ENCODE assay signal across 9 mouse cellular contexts in the genomic region with DNA sequence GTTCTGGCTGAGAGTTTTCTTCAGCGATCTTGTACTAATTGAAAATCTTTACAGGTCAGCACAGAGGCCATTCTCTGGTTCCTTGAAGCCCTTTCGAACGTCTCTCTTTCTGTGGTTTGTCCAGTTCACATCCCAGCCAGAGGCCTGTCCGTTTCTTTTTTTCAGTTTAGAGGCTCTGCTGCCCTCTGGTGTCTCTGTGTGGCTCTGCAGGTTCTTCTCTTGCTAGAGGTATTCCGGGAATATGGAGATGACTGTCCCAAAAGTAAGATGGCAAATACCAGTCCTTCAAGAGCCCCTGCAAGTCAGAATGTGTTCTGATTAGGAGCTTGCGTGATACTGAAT. TPM values are rescaled to one million over a fixed set of nuclear protein-coding genes. Genes with fewer than 3 reads are reported as not detected.
A peak's percentile ranks its signal among the peaks of the same experiment; 100 is the strongest.
DNase-seq lines count a peak whose midpoint lies in the region; ATAC-seq lines count a peak whose summit lies in the region.
"Had no signal": no experiment of that assay in that cellular context is flagged by ENCODE, and none has a peak within 500 bp of the region (broad histone marks: within the 10 kb centered on the region; RNA-seq: fewer than 3 reads in every experiment).

No protein-coding gene starts in this region.

- H3K9ac ChIP-seq in forebrain, embryonic 14.5 days (ENCODE audit: low read length), result no peak overlapping the region
- no peak overlapping the region for H3K9ac ChIP-seq in hindbrain, embryonic 16.5 days (ENCODE audit: low read depth, low read length)
- H3K9ac ChIP-seq in midbrain, embryonic 16.5 days (ENCODE audit: low read depth, low read length), result no peak overlapping the region

- no peak overlapping the region for H3K4me3 ChIP-seq in forebrain, embryonic 14.5 days (ENCODE audit: low read depth, low read length)
- H3K4me3 ChIP-seq in hindbrain, embryonic 16.5 days (ENCODE audit: low read length), result no peak overlapping the region
- H3K4me3 ChIP-seq in limb, embryonic 10.5 days, result no peak overlapping the region
- no peak overlapping the region for H3K4me3 ChIP-seq in midbrain, embryonic 16.5 days (ENCODE audit: low read depth, low read length)
- H3K4me3 ChIP-seq: erythroblast, embryonic 14.5 days had no signal

- H3K27ac ChIP-seq in forebrain, embryonic 14.5 days (ENCODE audit: low read depth, low read length), result no peak overlapping the region
- H3K27ac ChIP-seq in hindbrain, embryonic 16.5 days (ENCODE audit: low read depth, low read length), result no peak overlapping the region
- no peak overlapping the region for H3K27ac ChIP-seq in limb, embryonic 10.5 days
- H3K27ac ChIP-seq in midbrain, embryonic 16.5 days (ENCODE audit: low read length), result no peak overlapping the region

- ATAC-seq in forebrain, embryonic 14.5 days, result 0 out of 2 replicates have a peak, but pooled peaks have one; percentile 29
- ATAC-seq in hindbrain, embryonic 16.5 days, result no peak; the same call in 1 of the 2 replicates
- no peak for ATAC-seq in midbrain, embryonic 16.5 days

- no peaks in the 10 kb centered on the region for H3K36me3 ChIP-seq in forebrain, embryonic 14.5 days (ENCODE audit: control insufficient read depth, insufficient read depth, low read length)
- no peaks in the 10 kb centered on the region for H3K36me3 ChIP-seq in hindbrain, embryonic 16.5 days (ENCODE audit: control insufficient read depth, insufficient read depth, low read length)
- H3K36me3 ChIP-seq in limb, embryonic 10.5 days, result no peaks in the 10 kb centered on the region
- no peaks in the 10 kb centered on the region for H3K36me3 ChIP-seq in midbrain, embryonic 16.5 days (ENCODE audit: control insufficient read depth, insufficient read depth, low read length)

- 16% methylated on average over 6 of the region's 6 CpGs for WGBS in forebrain, embryonic 14.5 days
- 18% methylated on average over 6 of the region's 6 CpGs for WGBS in hindbrain, embryonic 16.5 days
- WGBS in limb, embryonic 10.5 days, result 17% methylated on average over 6 of the region's 6 CpGs
- 19% methylated on average over 6 of the region's 6 CpGs for WGBS in midbrain, embryonic 16.5 days

- peak; percentile 25 for DNase-seq in right cerebral cortex, adult 18-20 months
- DNase-seq in right cerebral cortex, postnatal 25 days, result no peak
- DNase-seq in c-Kit-positive CD71-positive TER-119-positive erythroid progenitor cells, embryonic 14.5 days (ENCODE audit: low spot score), result peak; percentile 60
- peak; percentile 65 for DNase-seq in forebrain, embryonic 14.5 days (ENCODE audit: low spot score)
- peak; percentile 72 for DNase-seq in limb, embryonic 10.5 days (ENCODE audit: low spot score)
- DNase-seq in testis, postnatal 14 days (ENCODE audit: low spot score), result peak; percentile 38

- no peaks in the 10 kb centered on the region for H3K4me1 ChIP-seq in forebrain, embryonic 14.5 days (ENCODE audit: control insufficient read depth, insufficient read depth, low read length)
- H3K4me1 ChIP-seq in hindbrain, embryonic 16.5 days (ENCODE audit: control insufficient read depth, insufficient read depth, low read depth, low read length), result no peaks in the 10 kb centered on the region
- no peaks in the 10 kb centered on the region for H3K4me1 ChIP-seq in limb, embryonic 10.5 days
- no peaks in the 10 kb centered on the region for H3K4me1 ChIP-seq in midbrain, embryonic 16.5 days (ENCODE audit: control insufficient read depth, insufficient read depth, low read length)

- H3K27me3 ChIP-seq in forebrain, embryonic 14.5 days (replicated peaks; ENCODE audit: control insufficient read depth, insufficient read depth, low read length), result no peaks in the 10 kb centered on the region
- no peaks in the 10 kb centered on the region for H3K27me3 ChIP-seq in hindbrain, embryonic 16.5 days (replicated peaks; ENCODE audit: control insufficient read depth, insufficient read depth, low read length)
- 0 out of 2 replicates have a peak, but pooled peaks cover under 1% of the 10 kb centered on the region for H3K27me3 ChIP-seq in limb, embryonic 10.5 days (ENCODE audit: low read depth, poor library complexity, severe bottlenecking)
- no peaks in the 10 kb centered on the region for H3K27me3 ChIP-seq in midbrain, embryonic 16.5 days (ENCODE audit: control insufficient read depth, insufficient read depth, low read depth, low read length)

- peak overlapping the region; percentile 17; the same call in 1 of the 2 replicates for H3K4me2 ChIP-seq in forebrain, embryonic 14.5 days (ENCODE audit: low read length)
- H3K4me2 ChIP-seq in hindbrain, embryonic 16.5 days (ENCODE audit: low read length), result peak overlapping the region; percentile 1; the same call in 1 of the 2 replicates
- H3K4me2 ChIP-seq in midbrain, embryonic 16.5 days (ENCODE audit: low read length), result peak overlapping the region; percentile 14; the same call in 1 of the 2 replicates

- no peaks in the 10 kb centered on the region for H3K9me3 ChIP-seq in forebrain, embryonic 14.5 days (replicated peaks; ENCODE audit: control insufficient read depth, low read length)
- no peaks in the 10 kb centered on the region for H3K9me3 ChIP-seq in hindbrain, embryonic 16.5 days (ENCODE audit: control insufficient read depth, low read length)
- H3K9me3 ChIP-seq in limb, embryonic 10.5 days (replicated peaks), result no peaks in the 10 kb centered on the region
- H3K9me3 ChIP-seq in midbrain, embryonic 16.5 days (replicated peaks; ENCODE audit: control insufficient read depth, low read length, poor library complexity, severe bottlenecking), result no peaks in the 10 kb centered on the region

RNA-seq across cellular contexts. Expression of a gene that starts 14.8 kb away (rescaled TPM):
- polyA plus RNA-seq in forebrain, embryonic 14.5 days (2014; fragmentation: Nextera tagmentation; extraction: Ambion mirVana), result 0.56 and 0.72 TPM in 2 replicates
- polyA plus RNA-seq in hindbrain, embryonic 16.5 days (2015; fragmentation: Nextera tagmentation; extraction: Ambion mirVana), result 0.38 and 0.55 TPM in 2 replicates
- 0.19 and 0.26 TPM in 2 replicates for polyA plus RNA-seq in limb, embryonic 10.5 days (2016; fragmentation: Nextera tagmentation; extraction: Ambion mirVana)
- 0.46 and 0.64 TPM in 2 replicates for polyA plus RNA-seq in midbrain, embryonic 16.5 days (2015; fragmentation: Nextera tagmentation; extraction: Ambion mirVana)
- polyA plus RNA-seq: erythroblast, embryonic 14.5 days had no signal

RNA-seq across cellular contexts. Expression of a gene that starts 36.4 kb away (rescaled TPM):
- polyA plus RNA-seq in forebrain, embryonic 14.5 days (2014; fragmentation: Nextera tagmentation; extraction: Ambion mirVana), result 0.06 TPM in 1 of 2 replicates, not detected in the other
- polyA plus RNA-seq in hindbrain, embryonic 16.5 days (2015; fragmentation: Nextera tagmentation; extraction: Ambion mirVana), result 0.18 and 0.80 TPM in 2 replicates
- 0.18 and 0.43 TPM in 2 replicates for polyA plus RNA-seq in limb, embryonic 10.5 days (2016; fragmentation: Nextera tagmentation; extraction: Ambion mirVana)
- polyA plus RNA-seq in midbrain, embryonic 16.5 days (2015; fragmentation: Nextera tagmentation; extraction: Ambion mirVana), result 0.24 TPM in 1 of 2 replicates, not detected in the other
- polyA plus RNA-seq: erythroblast, embryonic 14.5 days had no signal
